In the genomic region with DNA sequence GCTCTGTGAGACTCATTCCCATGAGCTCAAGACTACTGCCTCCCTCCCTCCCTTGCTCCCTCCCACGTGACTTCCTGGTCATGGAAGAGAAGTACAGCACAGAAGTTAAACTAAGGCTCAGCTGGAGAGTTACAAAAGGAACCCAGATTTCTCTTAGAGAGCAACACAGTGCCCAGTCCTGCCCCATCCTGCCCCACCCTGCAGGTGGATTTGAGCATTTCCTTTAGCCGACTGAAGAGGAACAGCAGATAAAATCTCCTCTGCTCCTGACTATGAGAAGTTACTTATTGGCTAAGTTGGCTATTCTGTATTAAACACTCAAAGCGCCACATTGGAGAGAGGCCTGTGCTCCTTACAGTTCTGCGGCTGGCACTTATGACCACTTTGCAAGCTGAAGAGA, we compare ENCODE assay signal across 13 mouse cellular contexts.
DNase-seq lines count a peak whose midpoint lies in the region; ATAC-seq and TF ChIP-seq lines count a peak whose summit lies in the region.
"Had no signal": no experiment of that assay in that cellular context is flagged by ENCODE, and none has a peak within 500 bp of the region (broad histone marks: within the 10 kb centered on the region; RNA-seq: fewer than 3 reads in every experiment).

No protein-coding gene starts in this region.

- no peak overlapping the region for H3K9ac ChIP-seq in hindbrain, embryonic 12.5 days
- H3K9ac ChIP-seq in intestine, postnatal 0 days (ENCODE audit: low read depth, low read length) = no peak overlapping the region
- no peak overlapping the region for H3K9ac ChIP-seq in midbrain, embryonic 15.5 days
- H3K9ac ChIP-seq: limb, embryonic 15.5 days had no signal

- no peak overlapping the region for H3K4me3 ChIP-seq in hindbrain, embryonic 10.5 days
- H3K4me3 ChIP-seq in hindbrain, embryonic 12.5 days = no peak overlapping the region
- no peak overlapping the region for H3K4me3 ChIP-seq in brown adipose tissue, adult 24 weeks (ENCODE audit: insufficient read depth, low read depth, low read length)
- no peak overlapping the region for H3K4me3 ChIP-seq in intestine, postnatal 0 days (ENCODE audit: low read depth, low read length)
- no peak overlapping the region for H3K4me3 ChIP-seq in limb, embryonic 10.5 days
- no peak overlapping the region for H3K4me3 ChIP-seq in midbrain, embryonic 15.5 days
- H3K4me3 ChIP-seq: limb, embryonic 15.5 days had no signal

- H3K36me3 ChIP-seq in hindbrain, embryonic 10.5 days = no peaks in the 10 kb centered on the region
- H3K36me3 ChIP-seq in hindbrain, embryonic 12.5 days = peaks cover 9% of the 10 kb centered on the region; the same call in 1 of the 2 replicates
- H3K36me3 ChIP-seq in intestine, postnatal 0 days (ENCODE audit: control insufficient read depth, insufficient read depth) = 0 out of 2 replicates have a peak, but pooled peaks cover 4% of the 10 kb centered on the region
- H3K36me3 ChIP-seq in limb, embryonic 10.5 days = no peaks in the 10 kb centered on the region
- no peaks in the 10 kb centered on the region for H3K36me3 ChIP-seq in midbrain, embryonic 15.5 days (replicated peaks)

- H3K4me1 ChIP-seq in hindbrain, embryonic 10.5 days (replicated peaks) = peaks cover 11% of the 10 kb centered on the region; the same call in 1 of the 2 replicates
- peaks cover 6% of the 10 kb centered on the region for H3K4me1 ChIP-seq in hindbrain, embryonic 12.5 days
- H3K4me1 ChIP-seq in brown adipose tissue, adult 24 weeks (ENCODE audit: control insufficient read depth, insufficient read depth, insufficient read length, low read length) = peaks cover 28% of the 10 kb centered on the region
- no peaks in the 10 kb centered on the region for H3K4me1 ChIP-seq in intestine, postnatal 0 days (replicated peaks; ENCODE audit: control insufficient read depth, insufficient read depth, low read length)
- peaks cover 41% of the 10 kb centered on the region for H3K4me1 ChIP-seq in limb, embryonic 10.5 days
- no peaks in the 10 kb centered on the region for H3K4me1 ChIP-seq in midbrain, embryonic 15.5 days

- H3K4me2 ChIP-seq in hindbrain, embryonic 12.5 days (replicated peaks) = no peak overlapping the region
- no peak overlapping the region for H3K4me2 ChIP-seq in intestine, postnatal 0 days (replicated peaks; ENCODE audit: low read depth)
- H3K4me2 ChIP-seq in midbrain, embryonic 15.5 days = no peak overlapping the region
- H3K4me2 ChIP-seq: limb, embryonic 15.5 days had no signal

- WGBS in hindbrain, embryonic 10.5 days = 70% methylated on average over 4 of the region's 4 CpGs
- WGBS in hindbrain, embryonic 12.5 days = 77% methylated on average over 4 of the region's 4 CpGs
- WGBS in intestine, postnatal 0 days = 45% methylated on average over 4 of the region's 4 CpGs
- WGBS in limb, embryonic 10.5 days = 72% methylated on average over 4 of the region's 4 CpGs
- 79% methylated on average over 4 of the region's 4 CpGs for WGBS in midbrain, embryonic 15.5 days

- H3K9me3 ChIP-seq in hindbrain, embryonic 10.5 days = no peaks in the 10 kb centered on the region
- no peaks in the 10 kb centered on the region for H3K9me3 ChIP-seq in hindbrain, embryonic 12.5 days (replicated peaks)
- no peaks in the 10 kb centered on the region for H3K9me3 ChIP-seq in intestine, postnatal 0 days (ENCODE audit: control insufficient read depth)
- no peaks in the 10 kb centered on the region for H3K9me3 ChIP-seq in limb, embryonic 10.5 days (replicated peaks)
- no peaks in the 10 kb centered on the region for H3K9me3 ChIP-seq in midbrain, embryonic 15.5 days
- H3K9me3 ChIP-seq: limb, embryonic 15.5 days had no signal

- H3K27ac ChIP-seq in hindbrain, embryonic 10.5 days = 0 out of 2 replicates have a peak overlapping the region, but pooled peaks have one; percentile 1
- no peak overlapping the region for H3K27ac ChIP-seq in hindbrain, embryonic 12.5 days
- peak overlapping the region; percentile 86 for H3K27ac ChIP-seq in brown adipose tissue, adult 24 weeks (replicated peaks; ENCODE audit: low read depth, low read length)
- no peak overlapping the region for H3K27ac ChIP-seq in intestine, postnatal 0 days (ENCODE audit: low read depth, low read length)
- no peak overlapping the region for H3K27ac ChIP-seq in limb, embryonic 10.5 days
- no peak overlapping the region for H3K27ac ChIP-seq in midbrain, embryonic 15.5 days
- H3K27ac ChIP-seq: limb, embryonic 15.5 days had no signal

- H3K27me3 ChIP-seq in hindbrain, embryonic 10.5 days (ENCODE audit: insufficient read depth, poor library complexity, severe bottlenecking) = no peaks in the 10 kb centered on the region
- H3K27me3 ChIP-seq in hindbrain, embryonic 12.5 days = no peaks in the 10 kb centered on the region
- no peaks in the 10 kb centered on the region for H3K27me3 ChIP-seq in intestine, postnatal 0 days (replicated peaks; ENCODE audit: control insufficient read depth, insufficient read depth, low read length)
- no peaks in the 10 kb centered on the region for H3K27me3 ChIP-seq in limb, embryonic 10.5 days (ENCODE audit: low read depth, poor library complexity, severe bottlenecking)
- H3K27me3 ChIP-seq in midbrain, embryonic 15.5 days (replicated peaks) = no peaks in the 10 kb centered on the region
- H3K27me3 ChIP-seq: limb, embryonic 15.5 days had no signal

- no peak for TF ChIP-seq CTCF in intestine, postnatal 0 days (IDR thresholded peaks at IDR 0.05; ENCODE audit: low read depth)

- DNase-seq in hindbrain, embryonic 10.5 days (ENCODE audit: low spot score) = no peak
- DNase-seq in limb, embryonic 10.5 days (ENCODE audit: low spot score) = peak; percentile 25
- DNase-seq in frontal cortex, postnatal 10 days (ENCODE audit: low spot score in 2 of 2) = no peak
- no peak for DNase-seq in retina, embryonic 14.5 days (ENCODE audit: low spot score)
- DNase-seq: cerebellum, adult 9-10 months; thymus, postnatal 36 days had no signal

- no peak for ATAC-seq in hindbrain, embryonic 12.5 days (ENCODE audit: low FRiP score)
- 0 out of 2 replicates have a peak, but pooled peaks have one; percentile 19 for ATAC-seq in intestine, postnatal 0 days
- no peak for ATAC-seq in midbrain, embryonic 15.5 days (replicated peaks)
- ATAC-seq: CD4-positive, CD25-positive, alpha-beta regulatory T cell, adult 4 months; inflammation-experienced regulatory T-cells, adult 6 months had no signal

Comparison
In these comparisons a context has a peak if more than half of its experiments do, and no peak if none do; other contexts are left out.
1. H3K27ac ChIP-seq: peak in hindbrain, embryonic 10.5 days (single experiment) and brown adipose tissue, adult 24 weeks (single experiment); none in hindbrain, embryonic 12.5 days (single experiment), intestine, postnatal 0 days (single experiment), limb, embryonic 10.5 days (single experiment) and midbrain, embryonic 15.5 days (single experiment).